Mouse (Mus musculus): Measurements from ENCODE around the gene Ubl4b. TPM values are rescaled to one million over a fixed set of nuclear protein-coding genes. Genes with fewer than 3 reads are reported as not detected.

Gene Ubl4b
- polyA plus RNA-seq (2015; fragmentation: Nextera tagmentation; extraction: Ambion mirVana), result not detected in 2 replicates

GRCm38 (mm10) chr3:107554842-107555241 lies at the start of gene Ubl4b:
Gene Ubl4b, minus strand, starts transcription at chr3:107555073.
- H3K4me1 ChIP-seq (replicated peaks; ENCODE audit: control insufficient read depth, insufficient read depth, low read length), result no peaks in the 10 kb centered on the region
- no peaks in the 10 kb centered on the region for H3K9me3 ChIP-seq (ENCODE audit: control insufficient read depth)
- H3K9ac ChIP-seq (ENCODE audit: low read depth, low read length), result no peak within 1 kb of the TSS
- 93% methylated on average over 2 of the region's 2 CpGs for WGBS
- no peaks in the 10 kb centered on the region for H3K27me3 ChIP-seq (replicated peaks; ENCODE audit: control insufficient read depth, insufficient read depth, low read length)
- H3K36me3 ChIP-seq (ENCODE audit: control insufficient read depth, insufficient read depth), result no peaks in the 10 kb centered on the region
- no peak within 1 kb of the TSS for H3K4me3 ChIP-seq (ENCODE audit: low read depth, low read length)
- no peak for TF ChIP-seq CTCF (IDR thresholded peaks at IDR 0.05; ENCODE audit: low read depth)
- no peak within 1 kb of the TSS for H3K27ac ChIP-seq (ENCODE audit: low read depth, low read length)
- no peak within 1 kb of the TSS for H3K4me2 ChIP-seq (replicated peaks; ENCODE audit: low read depth)
- ATAC-seq, result no peak

GRCm38 (mm10) chr3:107600127-107600526 lies 45.3 kb upstream of the Ubl4b start:
- H3K4me2 ChIP-seq (replicated peaks; ENCODE audit: low read depth), result no peak overlapping the region
- H3K4me1 ChIP-seq (replicated peaks; ENCODE audit: control insufficient read depth, insufficient read depth, low read length), result no peaks in the 10 kb centered on the region; the same call in 1 of the 2 replicates
- no peak for TF ChIP-seq CTCF (IDR thresholded peaks at IDR 0.05; ENCODE audit: low read depth)
- H3K27ac ChIP-seq (ENCODE audit: low read depth, low read length), result no peak overlapping the region
- no peaks in the 10 kb centered on the region for H3K9me3 ChIP-seq (ENCODE audit: control insufficient read depth)
- no peak overlapping the region for H3K4me3 ChIP-seq (ENCODE audit: low read depth, low read length)
- H3K9ac ChIP-seq (ENCODE audit: low read depth, low read length), result no peak overlapping the region
- peaks cover 75% of the 10 kb centered on the region for H3K27me3 ChIP-seq (replicated peaks; ENCODE audit: control insufficient read depth, insufficient read depth, low read length)
- 57% methylated on average over 6 of the region's 6 CpGs for WGBS
- H3K36me3 ChIP-seq (ENCODE audit: control insufficient read depth, insufficient read depth), result no peaks in the 10 kb centered on the region
- no peak for ATAC-seq

- 12% methylated on average over 22 of the region's 22 CpGs for WGBS
- Histone ChIP-seq H3K27me3 (replicated peaks; ENCODE audit: control insufficient read depth, insufficient read depth, low read length) (peaks cover 89% of the 10 kb centered on the region), H3K27ac (ENCODE audit: low read depth, low read length) (no peak overlapping the region), H3K36me3 (ENCODE audit: control insufficient read depth, insufficient read depth) (no peaks in the 10 kb centered on the region), H3K9me3 (ENCODE audit: control insufficient read depth) (no peaks in the 10 kb centered on the region), H3K4me3 (ENCODE audit: low read depth, low read length) (no peak overlapping the region), H3K9ac (ENCODE audit: low read depth, low read length) (no peak overlapping the region), H3K4me2 (replicated peaks; ENCODE audit: low read depth) (no peak overlapping the region), H3K4me1 (replicated peaks; ENCODE audit: control insufficient read depth, insufficient read depth, low read length) (no peaks in the 10 kb centered on the region; the same call in 1 of the 2 replicates)
- 0 out of 2 replicates have a peak, but pooled peaks have one; percentile 2 for TF ChIP-seq CTCF (IDR thresholded peaks at IDR 0.05; ENCODE audit: low read depth)
- no peak for ATAC-seq
Observed at GRCm38 (mm10) chr3:107597586-107598389, 42.9 kb upstream of the Ubl4b start.

GRCm38 (mm10) chr3:107597134-107597533 lies 42.3 kb upstream of the Ubl4b start:
- no peak overlapping the region for H3K4me2 ChIP-seq (replicated peaks; ENCODE audit: low read depth)
- H3K36me3 ChIP-seq (ENCODE audit: control insufficient read depth, insufficient read depth), result no peaks in the 10 kb centered on the region
- H3K27ac ChIP-seq (ENCODE audit: low read depth, low read length), result no peak overlapping the region
- no peaks in the 10 kb centered on the region for H3K9me3 ChIP-seq (ENCODE audit: control insufficient read depth)
- H3K4me3 ChIP-seq (ENCODE audit: low read depth, low read length), result no peak overlapping the region
- H3K9ac ChIP-seq (ENCODE audit: low read depth, low read length), result no peak overlapping the region
- TF ChIP-seq CTCF (IDR thresholded peaks at IDR 0.05; ENCODE audit: low read depth), result no peak
- ATAC-seq, result no peak
- peaks cover 90% of the 10 kb centered on the region for H3K27me3 ChIP-seq (replicated peaks; ENCODE audit: control insufficient read depth, insufficient read depth, low read length)
- WGBS, result 4% methylated on average over 22 of the region's 24 CpGs
- H3K4me1 ChIP-seq (replicated peaks; ENCODE audit: control insufficient read depth, insufficient read depth, low read length), result no peaks in the 10 kb centered on the region; the same call in 1 of the 2 replicates

- Histone ChIP-seq H3K4me2 (replicated peaks; ENCODE audit: low read depth) (no peak overlapping the region; the same call in 1 of the 2 replicates), H3K27me3 (replicated peaks; ENCODE audit: control insufficient read depth, insufficient read depth, low read length) (peaks cover 90% of the 10 kb centered on the region), H3K4me3 (ENCODE audit: low read depth, low read length) (no peak overlapping the region), H3K36me3 (ENCODE audit: control insufficient read depth, insufficient read depth) (no peaks in the 10 kb centered on the region), H3K4me1 (replicated peaks; ENCODE audit: control insufficient read depth, insufficient read depth, low read length) (no peaks in the 10 kb centered on the region; the same call in 1 of the 2 replicates), H3K27ac (ENCODE audit: low read depth, low read length) (no peak overlapping the region), H3K9ac (ENCODE audit: low read depth, low read length) (no peak overlapping the region), H3K9me3 (ENCODE audit: control insufficient read depth) (no peaks in the 10 kb centered on the region)
- WGBS, result 1% methylated on average over 26 of the region's 26 CpGs
- TF ChIP-seq CTCF (IDR thresholded peaks at IDR 0.05; ENCODE audit: low read depth), result no peak
- no peak for ATAC-seq
Observed at GRCm38 (mm10) chr3:107596559-107596958, 41.7 kb upstream of the Ubl4b start.

GRCm38 (mm10) chr3:107595938-107596461 lies 41.1 kb upstream of the Ubl4b start:
- ATAC-seq, result no peak
- Histone ChIP-seq H3K27me3 (replicated peaks; ENCODE audit: control insufficient read depth, insufficient read depth, low read length) (peaks cover 93% of the 10 kb centered on the region), H3K4me2 (replicated peaks; ENCODE audit: low read depth) (no peak overlapping the region), H3K9ac (ENCODE audit: low read depth, low read length) (no peak overlapping the region), H3K36me3 (ENCODE audit: control insufficient read depth, insufficient read depth) (no peaks in the 10 kb centered on the region), H3K9me3 (ENCODE audit: control insufficient read depth) (no peaks in the 10 kb centered on the region), H3K4me3 (ENCODE audit: low read depth, low read length) (peak overlapping the region; percentile 32), H3K4me1 (replicated peaks; ENCODE audit: control insufficient read depth, insufficient read depth, low read length) (no peaks in the 10 kb centered on the region; the same call in 1 of the 2 replicates), H3K27ac (ENCODE audit: low read depth, low read length) (no peak overlapping the region)
- no peak for TF ChIP-seq CTCF (IDR thresholded peaks at IDR 0.05; ENCODE audit: low read depth)
- WGBS, result 4% methylated on average over 34 of the region's 34 CpGs
